ENCODE assay signal across 9 mouse cellular contexts in genomic region chr8:108743238-108743637, GRCm38 (mm10).
DNase-seq lines count a peak whose midpoint lies in the region; ATAC-seq and TF ChIP-seq lines count a peak whose summit lies in the region.
"Had no signal": no experiment of that assay in that cellular context is flagged by ENCODE, and none has a peak within 500 bp of the region (broad histone marks: within the 10 kb centered on the region; RNA-seq: fewer than 3 reads in every experiment).

No protein-coding gene starts in this region.

- no peak for TF ChIP-seq CTCF in layer of hippocampus, adult 2 months (conservative IDR thresholded peaks at IDR 0.05)

- 0 out of 2 replicates have a peak overlapping the region, but pooled peaks have one; percentile 1 for H3K27ac ChIP-seq in heart, embryonic 13.5 days (replicated peaks)
- H3K27ac ChIP-seq in forebrain, embryonic 12.5 days, result no peak overlapping the region
- H3K27ac ChIP-seq in layer of hippocampus, adult 2 months, result no peak overlapping the region
- H3K27ac ChIP-seq: hindbrain, embryonic 12.5 days had no signal

- H3K4me1 ChIP-seq in heart, embryonic 13.5 days, result peaks cover 46% of the 10 kb centered on the region
- peaks cover 3% of the 10 kb centered on the region for H3K4me1 ChIP-seq in forebrain, embryonic 12.5 days

- no peaks in the 10 kb centered on the region for H3K9me3 ChIP-seq in heart, embryonic 13.5 days
- H3K9me3 ChIP-seq in forebrain, embryonic 12.5 days, result no peaks in the 10 kb centered on the region
- H3K9me3 ChIP-seq: hindbrain, embryonic 12.5 days had no signal

- 23% methylated on average over 7 of the region's 7 CpGs for WGBS in heart, embryonic 13.5 days
- WGBS in forebrain, embryonic 12.5 days, result 78% methylated on average over 7 of the region's 7 CpGs

- ATAC-seq in heart, embryonic 13.5 days (ENCODE audit: extremely low read depth, insufficient number of reproducible peaks, low FRiP score, low TSS enrichment), result peak; percentile 56; the same call in 1 of the 2 replicates
- ATAC-seq in forebrain, embryonic 12.5 days (ENCODE audit: low FRiP score), result no peak

- no peak overlapping the region for H3K4me3 ChIP-seq in heart, embryonic 13.5 days
- no peak overlapping the region for H3K4me3 ChIP-seq in forebrain, embryonic 12.5 days (replicated peaks)
- no peak overlapping the region for H3K4me3 ChIP-seq in layer of hippocampus, adult 2 months
- H3K4me3 ChIP-seq: hindbrain, embryonic 12.5 days had no signal

- no peaks in the 10 kb centered on the region for H3K27me3 ChIP-seq in heart, embryonic 13.5 days (replicated peaks)
- peaks cover 21% of the 10 kb centered on the region for H3K27me3 ChIP-seq in forebrain, embryonic 12.5 days
- H3K27me3 ChIP-seq: hindbrain, embryonic 12.5 days had no signal

- DNase-seq in NIH3T3 (ENCODE audit: low read depth), result peak; percentile 68
- peak; percentile 77 for DNase-seq in adrenal gland, postnatal 36 days
- peak; percentile 31 for DNase-seq in lung, postnatal 14 days
- DNase-seq in retina, embryonic 14.5 days (ENCODE audit: low spot score), result no peak
- no peak for DNase-seq in kidney, postnatal 10 days
- no peak for DNase-seq in layer of hippocampus, adult 2 months (ENCODE audit: low spot score in 2 of 2)

- H3K9ac ChIP-seq in heart, embryonic 13.5 days, result no peak overlapping the region
- no peak overlapping the region for H3K9ac ChIP-seq in forebrain, embryonic 12.5 days
- H3K9ac ChIP-seq: hindbrain, embryonic 12.5 days had no signal

- no peak overlapping the region for H3K4me2 ChIP-seq in heart, embryonic 13.5 days
- H3K4me2 ChIP-seq in forebrain, embryonic 12.5 days, result no peak overlapping the region
- H3K4me2 ChIP-seq: hindbrain, embryonic 12.5 days had no signal

- peaks cover 5% of the 10 kb centered on the region; the same call in 1 of the 2 replicates for H3K36me3 ChIP-seq in heart, embryonic 13.5 days
- H3K36me3 ChIP-seq in forebrain, embryonic 12.5 days (replicated peaks), result no peaks in the 10 kb centered on the region
- H3K36me3 ChIP-seq: hindbrain, embryonic 12.5 days had no signal

Comparison
In these comparisons a context has a peak if more than half of its experiments do, and no peak if none do; other contexts are left out.
1. DNase-seq: peak in NIH3T3 (single experiment), adrenal gland, postnatal 36 days (2 of 2) and lung, postnatal 14 days (single experiment); none in retina, embryonic 14.5 days (single experiment), kidney, postnatal 10 days (single experiment) and layer of hippocampus, adult 2 months (0 of 2).